Mouse (Mus musculus): Measurements from ENCODE around the gene C2cd4a.

GRCm38 (mm10) chr9:67816172-67816928 lies 15.8 kb downstream of the C2cd4a start:
- TF ChIP-seq CTCF (IDR thresholded peaks at IDR 0.05; ENCODE audit: low read depth, low read length): no peak
- no peak for TF ChIP-seq POLR2A (IDR thresholded peaks at IDR 0.05; ENCODE audit: borderline replicate concordance, low read depth, low read length)
